Mouse (Mus musculus): Measurements from ENCODE around the gene Rpl11. TPM values are rescaled to one million over a fixed set of nuclear protein-coding genes. Genes with fewer than 3 reads are reported as not detected.
"Not testable (repeated sequence)": the region's sequence is repeated elsewhere in the genome, so short reads cannot be mapped to it uniquely, and the experiment has no call there.

Gene Rpl11
- 341 and 377 TPM in 2 replicates for polyA plus RNA-seq (2015; fragmentation: Nextera tagmentation; extraction: Ambion mirVana)

GRCm38 (mm10) chr4:136053247-136053596, at the start of gene Rpl11:
Gene Rpl11 (minus strand): TSS chr4:136053428.
- DNase-seq (peak; percentile 87), ATAC-seq (ENCODE audit: low read depth) (peak; percentile 97)
- Histone ChIP-seq H3K4me3 (replicated peaks) (peak within 1 kb of the TSS; percentile 93), H3K4me1 (replicated peaks) (peaks cover 46% of the 10 kb centered on the region), H3K4me2 (peak within 1 kb of the TSS; percentile 79), H3K9ac (peak within 1 kb of the TSS; percentile 97), H3K36me3 (peaks cover 42% of the 10 kb centered on the region), H3K9me3 (replicated peaks) (no peaks in the 10 kb centered on the region), H3K27ac (peak within 1 kb of the TSS; percentile 84), H3K27me3 (peaks cover 9% of the 10 kb centered on the region; the same call in 1 of the 2 replicates)
- WGBS (ENCODE audit: insufficient replicate concordance), result under 1% methylated on average over 21 of the region's 21 CpGs

GRCm38 (mm10) chr4:136101753-136102152, 48.5 kb upstream of the Rpl11 start:
- not testable (repeated sequence) for H3K4me1 ChIP-seq (replicated peaks); ATAC-seq (ENCODE audit: low read depth); H3K9me3 ChIP-seq (replicated peaks); H3K36me3 ChIP-seq; DNase-seq; H3K4me2 ChIP-seq; H3K9ac ChIP-seq; H3K4me3 ChIP-seq (replicated peaks); H3K27ac ChIP-seq
- H3K27me3 ChIP-seq, result peaks cover 28% of the 10 kb centered on the region
- WGBS (ENCODE audit: insufficient replicate concordance), result 58% methylated on average over 4 of the region's 4 CpGs

DNA sequence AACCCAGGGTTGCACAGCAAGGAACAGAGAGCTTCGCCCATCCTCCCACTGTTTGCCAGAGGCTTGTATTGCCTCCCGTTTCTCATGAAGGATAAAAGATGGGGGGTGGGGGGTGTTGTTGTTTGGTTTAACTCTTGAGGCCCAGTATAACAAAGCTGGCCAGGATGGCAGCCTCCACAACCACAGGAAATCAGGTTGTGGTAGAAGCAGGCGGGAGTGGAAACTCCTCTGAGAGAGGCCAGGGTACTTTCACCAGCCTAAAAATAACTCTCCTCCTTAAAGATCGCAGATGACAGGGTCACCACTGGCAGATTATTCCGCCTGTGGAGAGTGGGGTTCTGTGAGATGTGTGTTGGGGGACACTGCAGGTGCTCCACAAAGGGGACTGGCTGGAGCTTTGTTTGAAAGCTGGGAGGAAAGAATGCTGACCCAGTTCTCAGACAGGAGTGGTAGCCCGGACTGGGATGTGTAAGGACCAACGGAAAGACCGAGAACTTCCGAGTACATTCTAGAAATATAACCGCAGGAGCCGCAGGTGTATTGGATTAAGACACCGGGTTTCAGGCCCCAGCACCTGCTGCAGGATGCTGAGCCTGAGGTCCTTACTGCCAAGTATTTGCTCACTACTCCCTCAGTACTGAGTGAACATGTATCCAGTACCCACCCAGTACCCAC, 47.3 kb upstream of the Rpl11 start:
- Histone ChIP-seq H3K36me3 (no peaks in the 10 kb centered on the region), H3K9ac (no peak overlapping the region), H3K27me3 (peaks cover 29% of the 10 kb centered on the region), H3K4me1 (replicated peaks) (0 out of 2 replicates have a peak, but pooled peaks cover 7% of the 10 kb centered on the region), H3K4me3 (replicated peaks) (no peak overlapping the region), H3K4me2 (no peak overlapping the region), H3K27ac (no peak overlapping the region), H3K9me3 (replicated peaks) (no peaks in the 10 kb centered on the region)
- WGBS (ENCODE audit: insufficient replicate concordance), result 42% methylated on average over 12 of the region's 12 CpGs
- ATAC-seq (ENCODE audit: low read depth) (no peak), DNase-seq (no peak)

DNA sequence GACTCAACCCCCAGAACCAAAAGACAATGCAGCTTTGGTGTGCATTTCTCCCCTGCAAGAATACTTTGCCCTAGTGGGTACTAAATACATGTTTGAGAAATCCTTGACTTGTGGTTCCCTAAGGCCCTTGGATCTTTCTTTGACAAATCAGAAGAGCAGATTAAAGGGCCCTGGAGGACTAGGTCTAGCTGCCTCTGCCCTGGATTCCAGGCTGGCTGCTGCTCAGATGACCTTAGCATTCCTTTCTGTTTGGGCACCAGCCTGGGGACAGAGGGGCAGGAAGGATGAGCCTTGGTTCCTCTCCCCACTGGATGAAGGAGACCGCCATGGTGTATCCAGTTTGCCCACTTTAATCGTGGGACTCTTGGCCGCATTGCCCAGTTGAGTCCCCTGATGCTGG, 45.2 kb upstream of the Rpl11 start:
- Histone ChIP-seq H3K4me3 (replicated peaks) (no peak overlapping the region), H3K9ac (no peak overlapping the region), H3K4me1 (replicated peaks) (peaks cover 15% of the 10 kb centered on the region; the same call in 1 of the 2 replicates), H3K4me2 (no peak overlapping the region), H3K9me3 (replicated peaks) (no peaks in the 10 kb centered on the region), H3K36me3 (no peaks in the 10 kb centered on the region), H3K27ac (no peak overlapping the region), H3K27me3 (peaks cover 14% of the 10 kb centered on the region)
- WGBS (ENCODE audit: insufficient replicate concordance), result 67% methylated on average over 3 of the region's 3 CpGs
- DNase-seq (no peak), ATAC-seq (ENCODE audit: low read depth) (no peak)

DNA sequence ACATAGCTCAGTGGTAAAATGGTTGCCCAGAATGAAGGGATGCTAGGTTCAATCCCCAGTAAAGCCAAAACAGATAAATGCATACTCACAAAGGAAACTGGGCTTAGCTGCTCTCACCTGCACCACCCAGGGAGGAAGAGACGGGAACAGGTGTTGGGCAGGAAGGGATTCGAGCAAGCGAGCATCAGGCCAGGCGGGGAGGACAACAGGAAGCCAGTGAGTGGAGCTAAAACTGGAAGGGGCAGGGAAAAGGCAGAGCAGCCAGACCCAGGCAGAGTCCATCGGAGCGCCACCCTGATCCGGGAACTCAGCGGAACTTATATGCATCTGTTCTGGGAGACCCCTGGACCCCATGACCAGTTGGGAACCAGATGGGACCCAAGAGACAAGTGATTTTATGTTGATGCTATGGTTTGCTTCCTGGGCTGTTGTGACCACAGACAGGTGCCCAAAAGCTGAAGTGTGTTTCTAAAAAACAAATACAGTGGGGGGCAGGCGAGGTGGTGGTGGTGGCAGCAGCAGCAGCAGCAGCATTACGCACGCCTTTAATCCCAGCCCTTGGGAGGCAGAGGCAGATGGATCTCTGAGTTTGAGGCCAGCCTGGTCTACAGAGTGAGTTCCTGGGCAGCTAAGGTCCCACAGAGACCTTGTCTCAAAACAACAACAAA, 43.4 kb upstream of the Rpl11 start:
- Histone ChIP-seq H3K27me3 (peaks cover 10% of the 10 kb centered on the region), H3K4me3 (replicated peaks) (no peak overlapping the region), H3K9ac (no peak overlapping the region), H3K27ac (no peak overlapping the region), H3K9me3 (replicated peaks) (no peaks in the 10 kb centered on the region), H3K4me1 (replicated peaks) (peaks cover 15% of the 10 kb centered on the region; the same call in 1 of the 2 replicates), H3K36me3 (no peaks in the 10 kb centered on the region), H3K4me2 (no peak overlapping the region)
- ATAC-seq (ENCODE audit: low read depth) (no peak), DNase-seq (no peak)
- WGBS (ENCODE audit: insufficient replicate concordance), result 40% methylated on average over 11 of the region's 11 CpGs

DNA sequence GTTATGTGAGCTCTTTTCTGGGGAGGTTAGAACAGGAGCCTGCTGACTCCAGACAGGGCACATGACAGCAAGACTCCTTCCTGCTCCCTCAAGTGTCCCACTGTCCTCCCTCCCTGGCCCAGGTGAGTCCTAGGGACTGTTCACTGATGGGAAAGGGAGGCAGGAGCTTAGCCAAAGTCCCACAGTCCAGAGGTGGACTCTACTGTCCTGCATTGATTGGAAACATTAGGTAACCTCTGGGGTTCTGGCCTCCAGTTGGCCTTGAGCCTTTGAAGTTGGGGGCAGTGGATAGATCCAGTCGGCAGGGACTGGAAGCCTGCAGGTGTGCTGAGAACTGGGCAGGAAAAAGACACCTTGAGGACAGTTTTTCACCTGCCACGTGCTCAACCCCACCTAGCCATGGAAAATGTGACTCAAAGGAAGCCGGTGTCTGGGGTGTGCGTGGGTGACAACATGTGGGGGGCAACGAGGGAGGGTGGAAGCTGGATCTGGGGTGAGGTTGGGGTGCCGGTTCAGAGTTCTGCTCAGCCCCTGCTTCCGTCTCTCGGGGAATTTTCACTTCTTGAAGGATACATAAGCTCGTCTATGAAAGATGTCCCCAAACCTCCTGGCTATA, 42.4 kb upstream of the Rpl11 start:
- Histone ChIP-seq H3K27ac (no peak overlapping the region), H3K4me1 (replicated peaks) (peaks cover 15% of the 10 kb centered on the region; the same call in 1 of the 2 replicates), H3K9me3 (replicated peaks) (no peaks in the 10 kb centered on the region), H3K27me3 (peaks cover 10% of the 10 kb centered on the region), H3K4me3 (replicated peaks) (no peak overlapping the region), H3K36me3 (no peaks in the 10 kb centered on the region), H3K9ac (no peak overlapping the region), H3K4me2 (no peak overlapping the region)
- no peak for DNase-seq
- WGBS (ENCODE audit: insufficient replicate concordance), result 54% methylated on average over 9 of the region's 9 CpGs
- peak; percentile 39; the same call in 1 of the 2 replicates for ATAC-seq (ENCODE audit: low read depth)

- ATAC-seq (ENCODE audit: low read depth) (no peak), DNase-seq (no peak)
- Histone ChIP-seq H3K36me3 (no peaks in the 10 kb centered on the region), H3K4me2 (no peak overlapping the region), H3K4me1 (replicated peaks) (peaks cover 15% of the 10 kb centered on the region; the same call in 1 of the 2 replicates), H3K27ac (no peak overlapping the region), H3K4me3 (replicated peaks) (no peak overlapping the region), H3K9ac (no peak overlapping the region), H3K27me3 (peaks cover 10% of the 10 kb centered on the region), H3K9me3 (replicated peaks) (no peaks in the 10 kb centered on the region)
- WGBS (ENCODE audit: insufficient replicate concordance), result 71% methylated on average over 18 of the region's 18 CpGs
Observed at GRCm38 (mm10) chr4:136094519-136095219, 41.4 kb upstream of the Rpl11 start.

DNA sequence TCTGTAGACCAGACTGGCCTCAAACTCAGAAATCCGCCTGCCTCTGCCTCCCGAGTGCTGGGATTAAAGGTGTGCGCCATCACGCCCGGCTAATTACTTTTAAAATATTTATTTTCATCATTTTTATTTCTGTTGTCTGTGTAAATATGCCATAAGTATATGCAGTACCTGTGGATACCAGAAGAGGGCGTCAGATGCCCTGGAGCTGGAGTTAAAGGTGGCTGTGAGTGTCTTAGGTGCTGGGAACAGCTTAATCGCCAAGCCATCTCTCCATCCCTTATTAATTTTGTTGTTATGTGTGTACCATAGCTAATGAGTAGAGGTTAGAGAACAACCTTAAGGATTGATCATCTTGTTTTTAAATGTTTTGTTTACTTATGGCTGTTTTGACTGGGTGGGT, 39.3 kb upstream of the Rpl11 start:
- no peak overlapping the region for H3K27ac ChIP-seq
- DNase-seq (no peak), ATAC-seq (ENCODE audit: low read depth) (no peak)
- H3K4me3 ChIP-seq (replicated peaks), result no peak overlapping the region
- H3K4me1 ChIP-seq (replicated peaks), result peaks cover 15% of the 10 kb centered on the region; the same call in 1 of the 2 replicates
- H3K9me3 ChIP-seq (replicated peaks), result no peaks in the 10 kb centered on the region
- peaks cover 15% of the 10 kb centered on the region for H3K27me3 ChIP-seq
- no peaks in the 10 kb centered on the region for H3K36me3 ChIP-seq
- WGBS (ENCODE audit: insufficient replicate concordance), result 67% methylated on average over 7 of the region's 7 CpGs
- H3K4me2 ChIP-seq, result no peak overlapping the region
- no peak overlapping the region for H3K9ac ChIP-seq

DNA sequence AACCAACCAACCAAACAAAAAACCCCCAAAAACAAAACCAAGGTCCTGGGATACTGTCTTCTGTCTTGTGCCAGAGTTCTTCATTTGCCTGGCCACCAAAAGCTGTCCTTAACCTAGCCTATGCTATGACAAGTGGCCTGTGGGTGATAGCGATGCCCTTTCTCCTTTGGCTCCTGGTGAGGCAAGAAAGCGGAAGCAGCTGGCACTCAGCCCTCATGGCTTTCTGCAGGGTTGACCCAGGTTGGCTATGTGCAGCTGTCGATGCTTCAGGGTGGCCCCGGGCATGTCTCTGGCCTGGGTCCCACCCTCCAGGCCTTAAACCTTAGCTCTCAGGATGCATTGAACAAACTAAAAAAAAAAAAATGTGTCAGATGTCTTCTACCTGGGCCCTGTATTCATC, 38.1 kb upstream of the Rpl11 start:
- H3K9me3 ChIP-seq (replicated peaks), result no peaks in the 10 kb centered on the region
- peaks cover 13% of the 10 kb centered on the region for H3K27me3 ChIP-seq
- H3K4me2 ChIP-seq, result no peak overlapping the region
- H3K36me3 ChIP-seq, result no peaks in the 10 kb centered on the region
- WGBS (ENCODE audit: insufficient replicate concordance), result 83% methylated on average over 4 of the region's 4 CpGs
- H3K27ac ChIP-seq, result no peak overlapping the region
- no peak for ATAC-seq (ENCODE audit: low read depth)
- peaks cover 15% of the 10 kb centered on the region; the same call in 1 of the 2 replicates for H3K4me1 ChIP-seq (replicated peaks)
- H3K4me3 ChIP-seq (replicated peaks), result no peak overlapping the region
- DNase-seq, result no peak
- H3K9ac ChIP-seq, result no peak overlapping the region

GRCm38 (mm10) chr4:136089748-136090583, 36.7 kb upstream of the Rpl11 start:
- no peak overlapping the region for H3K27ac ChIP-seq
- H3K4me2 ChIP-seq, result no peak overlapping the region
- ATAC-seq (ENCODE audit: low read depth), result no peak
- H3K4me1 ChIP-seq (replicated peaks), result peaks cover 3% of the 10 kb centered on the region; the same call in 1 of the 2 replicates
- no peak for DNase-seq
- no peaks in the 10 kb centered on the region for H3K9me3 ChIP-seq (replicated peaks)
- WGBS (ENCODE audit: insufficient replicate concordance), result 44% methylated on average over 11 of the region's 11 CpGs
- no peaks in the 10 kb centered on the region for H3K36me3 ChIP-seq
- H3K4me3 ChIP-seq (replicated peaks), result no peak overlapping the region
- no peak overlapping the region for H3K9ac ChIP-seq
- H3K27me3 ChIP-seq, result peaks cover 6% of the 10 kb centered on the region

Data from liver, embryonic 13.5 days (tissue).